Mouse (Mus musculus) adrenal gland, postnatal 4 days (tissue): Measurements from ENCODE around the gene Stard10. TPM values are rescaled to one million over a fixed set of nuclear protein-coding genes. Genes with fewer than 3 reads are reported as not detected.

ENCODE experiments used
- DNase-seq, 2 experiments: peaks; one replicate each; pipeline ENCODE4 v3.0.0; 2021 to 2022; ENCODE audit warnings: low spot score in 2 of 2, mixed read lengths in 2 of 2
- total RNA-seq, 2 experiments: library from RNA; stranded (reverse); gene quantifications; 2 replicates each; pipeline ENCODE4 v1.2.3; 2021

The Stard10 gene
- total RNA-seq, 2 experiments from 2014 or later = 40.3 to 52.3 TPM

DNA sequence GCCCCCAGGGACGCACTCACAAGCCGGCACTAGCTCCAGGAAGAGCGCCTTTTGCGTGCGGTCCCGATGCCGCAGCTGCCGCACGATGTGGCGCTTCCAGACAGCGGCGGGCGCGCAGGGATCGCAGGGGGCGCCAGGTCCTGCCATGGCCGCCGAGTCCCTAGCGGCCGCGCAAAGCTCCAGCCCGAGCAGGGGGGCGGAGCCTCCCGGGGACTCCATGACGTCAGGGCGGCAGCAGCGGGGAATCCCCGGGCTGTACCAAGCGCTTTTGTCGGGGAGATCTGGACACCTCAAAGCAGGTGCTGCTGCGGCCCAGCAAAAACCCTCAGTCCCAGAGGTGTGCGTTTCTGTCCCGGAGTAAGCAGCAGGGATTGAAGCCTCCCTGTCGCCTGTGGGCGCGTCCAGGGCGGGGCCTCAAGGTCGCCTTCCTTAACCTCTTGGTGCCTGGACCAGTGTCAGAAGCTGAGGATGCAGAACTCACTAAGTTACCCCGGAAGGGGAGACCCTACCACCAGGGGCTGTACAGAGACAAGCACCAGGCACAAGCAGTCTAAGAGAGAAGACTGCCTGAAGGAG is 14.9 kb upstream of the Stard10 start, which contains the start of gene Atg16l2:
TSS of gene Atg16l2 (minus strand) at position 371 of the 576 bp plus-strand sequence.
- DNase-seq = peak; percentile 74 to 89

DNA sequence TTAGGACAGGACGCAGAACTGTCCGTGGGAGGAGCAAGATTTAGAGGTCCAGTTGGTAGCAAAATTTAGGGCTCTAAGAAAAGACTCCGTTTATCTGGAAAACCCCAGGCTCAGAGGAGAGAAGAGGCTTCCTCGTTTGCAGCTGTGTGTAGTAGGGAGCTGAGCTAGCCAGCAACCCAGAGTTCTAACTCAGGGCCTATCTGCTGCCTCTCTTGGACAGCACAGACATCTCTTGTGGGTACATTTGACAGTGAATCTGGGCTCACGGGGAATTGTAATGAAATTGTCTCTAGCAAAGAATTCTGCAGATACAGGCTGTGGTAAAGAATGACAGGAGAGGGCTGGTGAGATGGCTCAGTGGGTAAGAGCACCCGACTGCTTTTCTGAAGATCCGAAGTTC is 14.2 kb upstream of the Stard10 start:
- DNase-seq = no peak

DNA sequence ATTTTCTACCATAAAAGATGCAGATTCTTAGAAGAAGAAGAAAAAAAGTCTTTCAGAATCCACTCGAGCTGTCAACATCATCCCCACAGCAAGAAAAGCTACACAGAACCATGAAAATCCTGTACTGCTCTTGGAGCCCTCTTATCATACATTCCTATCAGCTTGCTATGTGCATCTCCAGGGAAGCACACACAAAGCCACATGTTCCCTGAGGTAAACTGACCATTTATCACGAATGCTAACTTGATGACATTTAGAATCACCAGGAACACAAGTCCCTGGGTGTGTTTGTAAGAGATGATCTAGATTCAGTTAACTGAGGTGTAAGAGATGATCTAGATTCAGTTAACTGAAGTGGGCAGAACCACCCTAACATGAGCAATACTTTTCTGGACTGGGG is 10.0 kb upstream of the Stard10 start:
- no peak for DNase-seq

DNA sequence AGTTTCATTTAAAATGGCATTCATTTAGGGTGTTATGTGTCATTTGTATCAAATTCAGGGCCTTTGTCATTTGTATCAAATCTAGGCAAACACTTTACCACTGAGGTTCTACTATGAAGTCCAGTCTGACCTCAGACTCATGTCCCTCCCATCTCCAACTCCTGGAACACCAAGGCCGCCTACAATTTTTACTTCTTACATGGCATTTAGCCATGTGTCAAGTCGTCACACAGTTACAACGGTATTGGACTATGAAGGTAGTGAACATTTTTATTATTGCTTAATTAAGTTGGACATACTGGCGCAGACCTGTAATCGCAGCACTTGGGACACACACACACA is 6.9 kb upstream of the Stard10 start:
- DNase-seq = no peak

DNA sequence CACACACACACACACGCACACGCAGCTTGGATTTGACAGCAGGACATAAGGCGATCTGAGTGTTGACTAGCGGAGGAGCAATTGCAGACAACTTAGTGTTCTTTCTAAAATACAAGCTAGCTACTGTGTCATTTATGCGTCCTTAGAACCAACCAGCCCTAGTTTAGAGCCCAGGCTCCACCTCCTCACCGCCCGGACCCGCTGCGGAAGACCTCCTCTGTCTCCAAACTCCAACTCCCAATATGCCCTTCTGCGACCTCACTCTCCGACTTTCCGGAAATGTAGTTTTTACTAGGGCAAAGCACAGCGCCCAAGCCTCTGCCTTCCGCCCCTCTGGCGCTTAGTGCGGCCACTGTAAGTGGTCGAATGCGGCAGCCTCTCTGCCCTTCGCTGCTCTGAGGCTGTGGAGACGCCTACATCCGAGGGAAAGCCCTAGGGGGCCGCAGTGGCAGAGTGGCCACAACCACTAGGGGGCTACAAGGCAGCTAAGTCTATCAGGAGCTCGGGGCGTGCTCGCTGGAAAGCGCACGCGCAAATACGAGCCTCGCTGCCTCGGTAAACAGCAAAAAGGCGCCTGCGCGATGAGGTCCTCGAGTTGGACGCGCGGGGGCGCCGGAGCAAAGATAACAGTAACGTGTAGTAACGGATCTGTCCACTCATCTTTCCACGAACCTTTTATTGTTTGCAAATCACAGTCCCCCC is 6.4 kb upstream of the Stard10 start:
- DNase-seq = peak; percentile 87 to 95

DNA sequence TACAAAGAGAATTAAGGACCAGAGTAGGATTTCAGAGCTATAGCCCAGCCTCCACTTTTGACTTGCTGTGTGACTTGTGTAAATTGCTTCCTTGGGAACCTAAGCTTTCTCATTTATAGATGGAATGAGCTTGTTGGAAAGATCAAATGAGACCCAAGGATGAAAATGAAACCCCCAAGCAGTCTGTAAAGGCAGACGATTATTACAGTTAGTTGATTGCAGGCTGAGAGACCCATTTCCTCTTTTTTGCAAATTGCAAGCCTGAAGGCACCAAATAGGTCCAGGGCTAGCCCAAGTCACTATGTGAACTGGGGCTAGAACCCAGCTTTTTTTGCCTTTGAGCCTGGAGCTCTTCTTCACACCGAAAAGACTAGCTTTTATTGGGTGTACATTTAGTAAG is 5.8 kb upstream of the Stard10 start:
- no peak for DNase-seq

DNA sequence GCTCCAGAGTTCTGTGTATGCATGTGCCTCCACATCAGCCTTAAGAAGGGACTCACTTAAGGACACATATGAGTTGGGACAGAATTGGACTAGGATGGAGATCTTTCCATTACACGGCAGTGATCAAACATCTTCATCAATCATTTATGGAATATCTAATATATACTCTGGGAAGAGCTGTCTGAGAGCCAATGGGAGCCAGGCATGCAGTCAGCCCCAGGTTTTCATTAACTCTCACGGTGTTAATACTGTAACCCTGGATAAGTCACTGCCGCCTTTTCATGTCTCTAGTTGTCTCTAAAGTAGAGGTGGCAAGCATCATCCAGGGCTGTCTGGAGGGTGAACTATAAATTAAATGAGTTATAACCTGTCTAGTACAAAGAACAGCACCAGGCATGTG is 3.9 kb upstream of the Stard10 start:
- DNase-seq = no peak

DNA sequence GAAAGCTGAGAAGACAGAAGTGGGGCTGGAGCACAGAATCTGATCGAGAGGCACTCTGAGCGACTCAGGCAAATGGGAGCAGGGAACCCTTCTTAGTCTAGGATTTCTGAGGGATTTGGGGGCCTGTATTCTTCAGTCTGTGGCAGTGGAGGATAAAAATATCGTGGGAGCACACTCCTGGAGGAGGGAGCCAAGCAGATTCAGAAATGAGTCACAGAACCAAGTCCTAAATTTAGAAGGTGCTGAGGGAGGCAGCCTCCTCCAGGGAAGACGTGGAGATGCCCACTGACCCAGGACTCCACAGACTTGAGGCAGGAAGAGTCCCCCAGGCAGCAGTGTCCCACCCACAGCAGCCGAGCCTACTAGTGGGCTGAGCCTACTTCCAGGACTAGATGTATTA is 2.5 kb upstream of the Stard10 start:
- no peak for DNase-seq

DNA sequence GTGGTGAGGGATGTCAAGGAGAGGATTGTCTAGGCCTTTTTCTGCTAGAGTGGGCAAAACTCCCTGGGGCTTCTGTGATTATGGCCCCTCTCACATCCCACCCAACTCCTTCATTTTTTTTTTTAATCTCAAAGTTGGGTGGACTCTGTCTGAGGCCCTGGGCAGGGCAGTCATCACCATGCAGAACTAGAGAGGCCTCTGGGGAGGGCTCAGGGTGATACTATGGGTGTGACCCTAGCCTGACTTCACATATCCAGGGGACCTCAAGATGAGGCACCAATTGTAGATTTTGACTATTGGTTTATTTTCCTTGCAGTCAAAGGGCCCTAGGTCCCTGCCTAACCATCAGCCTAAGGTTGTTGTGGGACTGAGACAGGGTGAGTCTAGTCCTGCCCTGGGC is 1.2 kb upstream of the Stard10 start:
- no peak for DNase-seq

DNA sequence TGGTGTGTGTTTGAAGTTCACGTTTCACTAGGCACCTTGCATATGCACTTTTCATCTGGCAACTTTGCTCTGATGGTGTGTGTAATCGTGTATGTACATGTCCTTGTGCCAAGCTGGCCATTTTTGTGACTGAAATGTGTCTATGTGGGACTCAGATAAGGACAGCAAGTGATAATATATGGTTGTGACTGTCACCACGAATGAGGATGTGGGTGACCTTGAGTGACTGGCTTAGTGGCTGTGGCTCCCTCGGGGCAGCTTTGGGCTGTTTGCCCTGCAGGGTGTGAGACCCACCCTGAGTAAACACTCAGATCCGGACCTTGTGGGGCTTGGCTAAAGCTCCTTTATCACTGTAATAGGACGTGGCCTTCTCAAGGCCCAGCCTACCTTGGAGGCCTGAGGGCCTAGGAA is 290 bp upstream of the Stard10 start:
- DNase-seq = no peak

DNA sequence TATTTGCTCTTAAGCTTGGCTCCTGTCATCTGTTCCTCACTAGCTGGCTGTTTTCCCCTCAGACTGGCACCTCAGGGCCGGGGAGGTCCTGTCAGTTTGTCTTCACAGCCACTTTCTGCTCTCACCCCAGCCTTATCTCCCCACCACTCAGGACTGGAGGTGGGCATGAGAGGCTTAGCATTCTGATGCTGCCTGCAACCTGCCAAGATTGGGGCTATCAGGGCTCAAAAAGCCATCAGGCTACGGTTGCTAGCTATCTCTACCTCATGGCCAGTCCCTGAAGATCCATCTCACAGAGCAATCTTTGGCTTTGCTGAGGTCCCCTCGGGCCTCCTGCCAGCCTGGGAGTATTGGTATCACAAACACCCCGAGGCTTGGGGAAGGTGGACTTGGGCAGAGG is 2.0 kb downstream of the Stard10 start:
- DNase-seq = no peak

DNA sequence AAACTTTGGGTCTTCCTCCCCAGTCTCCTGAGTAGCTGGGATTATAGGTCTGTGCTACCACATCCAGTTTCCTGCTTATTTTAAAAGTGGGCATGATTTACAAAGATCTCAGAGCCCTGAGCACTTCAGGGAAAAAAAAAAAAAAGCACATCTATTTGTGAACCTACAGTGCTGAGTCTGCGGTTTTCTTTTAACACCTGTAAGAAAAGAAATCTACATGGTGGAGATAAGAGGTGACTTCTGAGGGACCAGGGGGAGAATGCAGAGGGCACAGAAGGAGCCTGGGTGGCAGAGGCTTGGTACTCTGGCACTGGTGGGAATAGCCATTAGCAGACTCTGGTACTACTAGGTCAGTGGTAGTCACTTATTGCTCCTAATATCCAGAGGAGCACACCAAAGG is 2.9 kb downstream of the Stard10 start:
- no peak for DNase-seq

DNA sequence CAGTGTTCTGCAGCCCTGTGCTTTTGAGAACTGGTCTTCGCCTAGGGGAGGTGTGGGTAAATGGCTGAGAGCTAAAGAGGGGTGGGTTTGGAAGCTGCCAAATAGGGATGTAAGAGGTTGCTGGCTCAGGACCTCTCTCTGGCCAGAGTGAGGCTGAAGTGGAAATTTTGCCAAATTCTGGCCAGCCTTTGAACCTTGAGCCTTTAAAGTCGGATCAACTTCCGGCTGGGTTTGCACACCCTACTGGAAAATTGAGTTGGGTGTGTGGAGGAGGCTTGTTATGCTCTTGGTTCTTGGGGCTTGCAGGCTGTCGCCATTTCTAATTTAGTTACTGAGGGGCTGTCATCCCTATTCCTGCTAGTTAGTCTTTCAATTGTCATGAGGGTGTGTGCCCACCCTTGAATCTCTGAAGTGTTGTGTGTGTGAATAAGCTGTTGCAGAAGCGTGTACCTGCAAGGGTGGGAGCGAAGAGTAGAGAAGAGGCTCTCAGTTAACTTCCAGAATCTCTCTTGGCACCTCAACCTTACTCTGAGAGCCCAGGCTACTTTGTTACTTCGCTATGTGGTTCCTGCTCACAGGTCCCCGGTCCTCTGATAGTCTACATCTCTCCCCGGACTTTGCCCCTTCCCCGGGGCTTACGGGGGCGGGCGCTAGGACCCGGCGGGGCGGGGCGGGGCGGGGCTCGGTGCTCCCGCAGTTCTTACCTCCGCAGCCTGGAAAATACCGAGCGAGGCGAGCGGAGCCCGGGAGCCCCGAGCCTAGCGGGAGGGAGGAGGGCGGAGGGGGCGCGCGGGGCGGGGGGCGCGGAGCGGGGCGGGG is 3.7 kb downstream of the Stard10 start:
- no peak for DNase-seq

DNA sequence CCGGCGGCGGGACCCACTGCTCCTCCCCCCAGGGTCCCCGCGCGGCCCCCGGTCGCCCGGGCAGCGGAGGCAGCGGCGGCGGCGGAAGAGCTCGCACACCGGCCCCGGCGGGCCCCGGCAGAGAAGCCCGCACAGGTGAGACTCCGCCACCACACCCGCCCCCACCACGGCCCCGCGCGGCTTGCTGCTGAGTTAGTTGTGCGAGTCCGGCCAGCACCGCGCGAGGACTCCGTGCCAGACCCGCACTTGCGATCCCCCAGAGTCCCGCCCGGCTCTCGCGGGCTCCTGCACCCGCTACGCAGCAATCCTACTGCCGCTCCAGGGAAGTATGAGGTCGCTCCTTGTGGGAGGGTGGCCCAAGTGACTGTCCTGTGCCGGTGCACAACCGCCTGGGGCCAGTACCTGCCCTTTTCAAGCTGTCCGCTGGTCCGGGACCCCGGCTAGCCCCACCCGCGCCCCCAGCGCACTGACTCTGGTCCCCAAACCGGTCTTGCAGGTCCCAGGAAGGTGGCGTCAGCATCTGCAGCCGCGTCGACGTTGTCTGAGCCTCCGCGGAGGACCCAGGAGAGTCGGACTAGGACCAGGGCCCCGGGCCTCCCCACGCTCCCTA is 4.4 kb downstream of the Stard10 start:
- DNase-seq = peak in 1 of 2 experiments; percentile 21

DNA sequence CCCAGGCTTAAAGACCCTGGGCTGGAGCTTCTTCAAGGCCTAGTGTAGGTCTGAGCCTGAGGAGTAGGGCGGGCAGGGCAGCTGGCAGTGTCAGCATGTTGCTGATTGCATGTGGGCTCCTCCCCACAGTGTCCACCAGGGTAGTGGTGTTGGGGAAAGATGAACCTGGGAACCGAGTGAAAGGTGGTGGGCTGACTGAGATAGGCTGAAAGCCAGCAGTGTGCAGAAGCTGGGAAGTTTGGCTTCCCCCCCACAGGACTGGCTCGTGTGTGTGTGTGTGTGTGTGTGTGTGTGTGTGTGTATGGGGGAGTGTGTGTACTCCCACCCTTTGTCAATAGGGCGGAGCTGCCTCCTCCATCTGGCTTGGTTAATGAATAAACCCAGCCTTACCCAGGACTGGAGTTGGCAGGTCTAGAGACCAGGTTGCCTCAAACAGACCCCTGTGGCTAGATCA is 6.3 kb downstream of the Stard10 start:
- DNase-seq = no peak

DNA sequence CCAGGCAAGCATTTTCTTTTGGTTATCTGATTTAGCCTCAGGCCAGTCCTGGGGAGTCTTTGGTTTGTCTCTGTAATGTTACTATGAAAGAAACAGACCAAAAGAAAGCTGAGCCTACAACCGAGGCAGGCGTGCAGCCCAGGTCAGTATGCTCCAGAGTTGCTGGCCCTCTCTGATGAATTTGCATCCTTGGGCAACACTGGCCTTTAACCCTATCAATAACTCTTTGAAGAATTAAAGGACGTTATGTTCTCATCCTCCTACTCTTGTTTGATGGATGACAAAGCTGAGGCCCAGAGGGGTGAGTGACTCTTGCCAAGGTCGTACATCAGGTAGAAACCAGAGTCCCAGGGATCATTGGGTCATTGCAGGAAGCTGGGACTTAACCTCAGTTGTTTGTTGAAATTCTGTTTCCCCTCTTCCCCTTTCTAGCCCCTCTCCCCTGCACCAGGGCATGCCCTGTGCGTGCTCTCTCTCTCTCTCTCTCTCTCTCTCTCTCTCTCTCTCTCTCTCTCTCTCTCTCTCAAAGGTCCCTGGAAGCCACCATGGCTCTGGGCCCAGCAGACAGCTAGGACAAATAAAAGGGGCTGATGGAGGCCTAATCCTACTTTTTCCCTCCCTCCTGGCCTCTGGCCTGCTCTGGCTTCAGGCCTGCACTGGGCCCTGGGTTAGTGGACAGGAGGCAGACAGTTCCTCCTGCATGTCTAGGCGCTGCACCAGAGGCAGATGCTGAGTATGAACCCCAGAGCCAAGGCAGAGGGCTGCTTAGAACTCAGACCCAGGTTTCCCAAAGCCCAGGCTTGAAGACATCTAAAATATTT is 7.5 kb downstream of the Stard10 start:
- DNase-seq = no peak

DNA sequence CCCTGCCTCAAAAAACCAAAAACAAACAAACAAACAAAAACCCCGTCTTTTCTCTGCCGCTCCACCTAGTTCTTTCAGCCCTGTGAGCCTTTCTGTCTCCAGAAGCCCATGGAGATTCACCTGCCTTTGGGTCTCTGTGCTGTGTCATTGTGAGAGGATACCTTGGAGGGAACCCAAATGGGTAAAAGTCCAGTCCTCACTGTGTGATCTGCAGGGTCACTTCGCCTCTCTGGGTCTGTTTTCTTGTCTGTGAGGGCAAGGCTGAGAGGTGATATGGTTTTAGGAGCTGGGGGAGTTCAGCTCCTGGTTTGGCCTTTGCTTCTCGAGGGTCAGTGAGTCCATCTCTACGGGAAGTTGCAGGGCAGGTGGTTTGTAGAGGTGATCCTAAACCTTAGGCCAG is 9.1 kb downstream of the Stard10 start:
- DNase-seq = no peak

DNA sequence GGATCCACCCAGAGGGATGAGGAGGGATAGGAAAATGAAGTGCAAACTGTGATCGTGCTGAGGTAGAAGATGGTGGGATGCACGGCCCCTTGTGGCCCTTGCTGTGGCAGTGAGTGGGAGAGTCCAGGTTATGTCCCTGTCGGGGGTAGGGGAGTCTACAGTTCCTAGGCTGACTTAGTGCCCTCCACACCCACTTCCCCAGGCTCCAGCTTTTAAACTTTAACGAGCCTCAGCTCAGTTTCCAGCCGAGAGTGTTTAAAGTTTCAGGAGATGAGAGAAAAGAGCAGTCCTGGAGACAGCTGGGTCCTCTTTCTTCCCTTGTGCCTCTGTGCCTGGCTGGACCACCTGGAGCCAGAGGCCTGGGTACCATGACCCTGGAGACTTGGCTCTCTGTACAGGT is 10.4 kb downstream of the Stard10 start:
- DNase-seq = no peak

DNA sequence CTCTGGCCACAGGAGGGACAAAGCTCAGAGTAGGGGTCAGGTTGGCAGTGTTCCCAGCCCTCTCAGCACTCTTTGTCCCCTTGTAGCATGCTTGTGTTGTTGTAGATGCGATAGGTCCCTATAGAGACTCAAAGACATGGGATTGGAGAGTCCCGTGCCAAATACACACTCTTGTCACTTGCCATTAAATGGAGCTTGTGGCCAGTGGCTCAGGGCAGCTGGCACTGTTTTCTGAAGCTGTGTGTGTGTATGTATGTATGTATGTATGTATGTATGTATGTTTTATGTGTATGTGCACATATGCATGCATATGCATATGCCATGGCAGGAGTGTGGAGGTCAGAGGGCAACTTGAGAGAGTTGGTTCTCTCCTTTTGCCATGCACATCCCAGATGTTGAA is 10.9 kb downstream of the Stard10 start:
- DNase-seq = no peak

DNA sequence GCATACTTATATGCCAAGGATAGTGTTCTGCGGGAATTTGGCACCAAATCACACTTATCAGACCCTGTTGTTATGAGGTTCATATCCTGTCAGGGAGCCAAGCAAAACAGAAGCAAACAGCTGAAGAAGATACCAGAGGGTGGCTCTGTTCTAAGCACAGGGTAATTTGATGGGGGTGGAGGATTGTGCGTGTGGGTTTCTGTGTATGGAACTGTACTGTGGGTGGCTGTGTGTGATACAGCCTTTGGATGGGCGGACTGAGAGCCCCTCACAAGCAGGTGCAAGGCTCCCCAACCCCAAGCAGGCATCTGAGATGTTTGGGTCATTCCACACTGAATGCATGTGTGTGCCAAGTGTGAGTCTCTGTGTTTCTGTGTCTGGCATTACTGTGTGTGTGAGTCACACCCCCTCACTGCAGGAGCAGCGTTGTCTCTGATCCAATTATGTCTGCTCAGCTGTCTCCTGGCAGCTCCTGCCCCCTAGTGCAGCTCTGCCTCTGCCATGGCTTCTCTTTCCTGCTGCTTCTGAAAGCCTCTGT is 11.8 kb downstream of the Stard10 start:
- no peak for DNase-seq

DNA sequence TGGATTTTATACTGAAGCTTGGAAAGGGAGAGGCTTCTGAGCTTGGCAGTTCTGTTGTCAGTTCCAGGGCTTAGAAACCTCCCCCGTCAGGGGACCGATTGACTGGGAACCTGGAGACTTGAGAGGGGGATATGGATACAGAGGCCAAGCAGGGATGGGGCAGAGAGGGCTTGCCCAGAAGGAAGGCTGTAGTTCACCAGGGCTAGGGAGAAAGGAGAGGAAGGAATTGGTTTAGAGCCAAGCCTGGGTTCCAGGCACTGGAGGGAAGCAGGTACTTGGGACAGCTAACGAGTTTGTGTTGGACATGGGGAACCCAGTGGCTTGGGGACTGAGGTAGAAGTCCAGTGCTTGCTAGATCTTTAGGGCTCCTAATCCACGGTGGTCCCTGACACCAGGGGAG is 12.7 kb downstream of the Stard10 start:
- DNase-seq = no peak
